In the genomic region with DNA sequence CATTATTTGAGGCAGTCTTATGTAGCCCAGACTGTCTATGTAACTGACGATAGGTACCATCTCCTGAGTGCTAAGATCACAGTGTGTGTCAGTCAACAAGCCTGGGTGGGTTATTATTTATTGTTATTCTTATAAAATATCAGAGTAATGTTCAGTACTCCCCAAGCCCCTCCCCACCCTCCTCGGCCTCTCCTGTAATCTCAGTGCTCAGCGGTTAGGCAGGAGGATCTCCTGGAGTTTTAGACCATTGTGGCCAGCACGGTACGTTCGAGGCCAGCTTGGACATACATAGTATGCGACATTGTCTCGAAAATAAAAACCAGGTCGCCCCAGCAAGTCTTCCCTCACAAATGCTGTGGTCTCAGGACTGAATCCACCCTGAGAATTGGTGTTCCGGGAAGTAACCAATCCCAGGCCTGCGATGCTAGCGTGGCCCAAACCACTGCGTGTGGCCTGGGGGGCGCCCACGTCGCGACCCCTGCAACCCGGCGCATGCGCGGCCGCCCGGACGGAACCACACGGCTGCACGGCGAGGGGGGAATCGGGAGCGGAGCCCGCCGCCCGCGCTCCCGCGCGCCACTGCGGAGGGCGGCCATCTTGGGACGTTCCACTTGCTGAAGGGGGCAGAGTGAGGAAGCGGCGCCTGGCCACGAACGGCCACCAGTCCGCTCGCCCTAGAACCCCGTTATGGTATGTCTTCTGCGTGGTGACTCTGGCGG, we compare ENCODE assay signal across 8 mouse cellular contexts. TPM values are rescaled to one million over a fixed set of nuclear protein-coding genes. Genes with fewer than 3 reads are reported as not detected.
DNase-seq lines count a peak whose midpoint lies in the region; ATAC-seq and TF ChIP-seq lines count a peak whose summit lies in the region.
"Not testable (repeated sequence)": the region's sequence is repeated elsewhere in the genome, so short reads cannot be mapped to it uniquely, and the experiment has no call there.

No protein-coding gene starts in this region.

- not testable (repeated sequence) for H3K9me3 ChIP-seq in hindbrain, embryonic 13.5 days; lung, embryonic 15.5 days; neural tube, embryonic 14.5 days (ENCODE audit: control insufficient read depth, low read length)

- ATAC-seq in Patski, result peak; percentile 97
- ATAC-seq in hindbrain, embryonic 13.5 days (ENCODE audit: low FRiP score), result peak; percentile 91
- peak; percentile 94 for ATAC-seq in lung, embryonic 15.5 days (ENCODE audit: borderline replicate concordance, extremely low read depth, low FRiP score, low TSS enrichment)
- ATAC-seq in neural tube, embryonic 14.5 days (ENCODE audit: low read depth), result peak; percentile 88

- CTCF ChIA-PET in Patski (lab: Charles Lee), result not testable (repeated sequence)

- H3K4me3 ChIP-seq in hindbrain, embryonic 13.5 days, result peak overlapping the region; percentile 30
- peak overlapping the region; percentile 31 for H3K4me3 ChIP-seq in lung, embryonic 15.5 days
- H3K4me3 ChIP-seq in neural tube, embryonic 14.5 days (ENCODE audit: low read depth, low read length), result peak overlapping the region; percentile 12; the same call in 1 of the 2 replicates

- in situ Hi-C loops in Patski (cut with MboI; ENCODE audit: low pct_unique_long_range_greater_than_20kb), result not testable (repeated sequence)

- not testable (repeated sequence) for H3K36me3 ChIP-seq in hindbrain, embryonic 13.5 days; lung, embryonic 15.5 days; neural tube, embryonic 14.5 days (ENCODE audit: control insufficient read depth, insufficient read depth, low read length)

- H3K4me1 ChIP-seq in hindbrain, embryonic 13.5 days (replicated peaks); lung, embryonic 15.5 days; neural tube, embryonic 14.5 days (ENCODE audit: control insufficient read depth, insufficient read depth, low read length): not testable (repeated sequence)

- not testable (repeated sequence) for H3K9ac ChIP-seq in hindbrain, embryonic 13.5 days; lung, embryonic 15.5 days; neural tube, embryonic 14.5 days (replicated peaks; ENCODE audit: low read depth, low read length)

- peak overlapping the region; percentile 48; the same call in 1 of the 2 replicates for H3K27ac ChIP-seq in hindbrain, embryonic 13.5 days
- 0 out of 2 replicates have a peak overlapping the region, but pooled peaks have one; percentile 33 for H3K27ac ChIP-seq in lung, embryonic 15.5 days
- H3K27ac ChIP-seq in neural tube, embryonic 14.5 days (ENCODE audit: low read depth, low read length), result not testable (repeated sequence)

- not testable (repeated sequence) for TF ChIP-seq CTCF in Patski (IDR thresholded peaks at IDR 0.05)

- WGBS in hindbrain, embryonic 13.5 days, result 18% methylated on average over 14 of the region's 48 CpGs
- 16% methylated on average over 4 of the region's 48 CpGs for WGBS in lung, embryonic 15.5 days
- WGBS in neural tube, embryonic 14.5 days, result 31% methylated on average over 10 of the region's 48 CpGs

- POLR2A ChIA-PET in Patski (lab: Charles Lee), result not testable (repeated sequence)

- not testable (repeated sequence) for DNase-seq in Patski (ENCODE audit: low read depth, low spot score)
- DNase-seq in cerebellum, postnatal 4 days (ENCODE audit: low spot score in 2 of 2), result peak; percentile 49 to 84
- peak; percentile 55 to 83 for DNase-seq in gastrocnemius, adult 8-10 months (ENCODE audit: low spot score in 2 of 2)
- peak; percentile 76 for DNase-seq in layer of hippocampus, adult 9-10 months (ENCODE audit: low spot score)
- peak; percentile 83 for DNase-seq in testis, postnatal 14 days (ENCODE audit: low spot score)

- peaks cover 12% of the 10 kb centered on the region for H3K27me3 ChIP-seq in Patski
- not testable (repeated sequence) for H3K27me3 ChIP-seq in hindbrain, embryonic 13.5 days; lung, embryonic 15.5 days; neural tube, embryonic 14.5 days (ENCODE audit: control insufficient read depth, insufficient read depth, low read length)

- peak overlapping the region; percentile 47 for H3K4me2 ChIP-seq in hindbrain, embryonic 13.5 days
- peak overlapping the region; percentile 48 for H3K4me2 ChIP-seq in lung, embryonic 15.5 days
- H3K4me2 ChIP-seq in neural tube, embryonic 14.5 days (ENCODE audit: low read depth, low read length), result peak overlapping the region; percentile 38

RNA-seq across cellular contexts. Expression of a gene that starts 5.9 kb away (rescaled TPM):
- polyA plus RNA-seq in Patski (2021), result 0.10 TPM
- total RNA-seq in gastrocnemius, adult 8-10 months (2022), result under 1 TPM; 0.15 to 0.54 (median 0.45) TPM
- polyA plus RNA-seq in hindbrain, embryonic 13.5 days (2015; fragmentation: Nextera tagmentation; extraction: Ambion mirVana), result 0.12 and 0.18 TPM in 2 replicates
- 0.26 and 0.62 TPM in 2 replicates for polyA plus RNA-seq in lung, embryonic 15.5 days (2015; fragmentation: Nextera tagmentation; extraction: Ambion mirVana)
- 0.12 and 0.28 TPM in 2 replicates for polyA plus RNA-seq in neural tube, embryonic 14.5 days (2014; fragmentation: Nextera tagmentation; extraction: Ambion mirVana)

RNA-seq across cellular contexts. Expression of a gene that starts 21.7 kb away (rescaled TPM):
- polyA plus RNA-seq in Patski (2021), result 31.9 TPM
- total RNA-seq in gastrocnemius, adult 8-10 months (2022), result 1 to 10 TPM; 3.5 to 5.0 (median 4.3) TPM
- polyA plus RNA-seq in hindbrain, embryonic 13.5 days (2015; fragmentation: Nextera tagmentation; extraction: Ambion mirVana), result 39.9 and 40.8 TPM in 2 replicates
- polyA plus RNA-seq in lung, embryonic 15.5 days (2015; fragmentation: Nextera tagmentation; extraction: Ambion mirVana), result 67.2 and 68.0 TPM in 2 replicates
- polyA plus RNA-seq in neural tube, embryonic 14.5 days (2014; fragmentation: Nextera tagmentation; extraction: Ambion mirVana), result 37.2 and 38.2 TPM in 2 replicates

RNA-seq across cellular contexts. Expression of a gene that starts 36.5 kb away (rescaled TPM):
- polyA plus RNA-seq in Patski (2021), result 66.1 TPM
- 10 to 100 TPM in 2 of 4 experiments, 1 to 10 TPM in 2; 8.7 to 10.4 (median 9.6) TPM for total RNA-seq in gastrocnemius, adult 8-10 months (2022)
- polyA plus RNA-seq in hindbrain, embryonic 13.5 days (2015; fragmentation: Nextera tagmentation; extraction: Ambion mirVana), result 58.5 and 60.9 TPM in 2 replicates
- 20.9 and 24.2 TPM in 2 replicates for polyA plus RNA-seq in lung, embryonic 15.5 days (2015; fragmentation: Nextera tagmentation; extraction: Ambion mirVana)
- polyA plus RNA-seq in neural tube, embryonic 14.5 days (2014; fragmentation: Nextera tagmentation; extraction: Ambion mirVana), result 63.7 and 66.9 TPM in 2 replicates

RNA-seq across cellular contexts. Expression of a gene that starts 49.5 kb away (rescaled TPM):
- polyA plus RNA-seq in Patski (2021), result 255 TPM
- 100 to 1,000 TPM in 1 of 4 experiments, 10 to 100 TPM in 3; 45.7 to 121 (median 61.8) TPM for total RNA-seq in gastrocnemius, adult 8-10 months (2022)
- 336 and 358 TPM in 2 replicates for polyA plus RNA-seq in hindbrain, embryonic 13.5 days (2015; fragmentation: Nextera tagmentation; extraction: Ambion mirVana)
- polyA plus RNA-seq in lung, embryonic 15.5 days (2015; fragmentation: Nextera tagmentation; extraction: Ambion mirVana), result 508 and 532 TPM in 2 replicates
- 379 and 383 TPM in 2 replicates for polyA plus RNA-seq in neural tube, embryonic 14.5 days (2014; fragmentation: Nextera tagmentation; extraction: Ambion mirVana)
